Comparison of ENCODE assay signal across 8 mouse cellular contexts in the genomic region with DNA sequence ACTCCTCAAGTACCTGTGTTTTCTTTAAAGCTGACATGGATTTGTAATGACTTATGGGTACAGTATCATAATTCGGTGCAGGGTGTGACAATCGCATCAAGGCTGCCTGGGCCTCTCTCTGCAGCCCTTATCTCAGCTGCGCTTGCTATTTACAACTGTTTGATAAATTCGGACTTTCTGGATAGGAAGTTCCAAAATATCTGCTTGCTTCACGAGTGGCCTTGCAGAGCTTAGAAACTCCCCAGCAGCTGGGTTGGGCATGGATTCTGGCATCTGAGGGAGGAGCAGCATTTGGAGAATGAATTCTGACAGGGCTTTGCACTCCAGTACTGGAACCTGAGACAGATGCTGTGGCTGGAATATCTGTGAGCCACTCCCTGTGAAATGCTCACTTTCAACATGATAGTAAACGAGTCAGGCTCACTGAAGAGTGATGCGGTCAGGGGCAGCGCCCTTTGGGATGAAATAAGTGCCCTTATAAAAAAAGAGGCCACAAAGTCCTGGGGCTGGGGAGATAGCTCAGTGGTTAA. TPM values are rescaled to one million over a fixed set of nuclear protein-coding genes. Genes with fewer than 3 reads are reported as not detected.
DNase-seq lines count a peak whose midpoint lies in the region; ATAC-seq and TF ChIP-seq lines count a peak whose summit lies in the region.

No protein-coding gene starts in this region.

- ATAC-seq in embryonic facial prominence, embryonic 14.5 days (ENCODE audit: low read depth): no peak

- WGBS in kidney, adult 2 months: 63% methylated on average over 8 of the region's 8 CpGs
- WGBS in embryonic facial prominence, embryonic 14.5 days: 75% methylated on average over 8 of the region's 8 CpGs

- DNase-seq in kidney, adult 2 months: no peak
- DNase-seq in kidney, adult 11 months: no peak
- DNase-seq in MEL-GATA-1-ER (ENCODE audit: extremely low read depth, low read depth) (peak; percentile 16), liver (peak; percentile 43)
- DNase-seq in embryonic facial prominence, embryonic 14.5 days (ENCODE audit: low spot score): no peak
- no peak for DNase-seq in left cerebral cortex, postnatal 14 days (ENCODE audit: low spot score in 2 of 2)
- DNase-seq in thymus, postnatal 14 days: no peak
- DNase-seq in gastrocnemius, postnatal 25 days: no peak

- no peak overlapping the region for H3K4me3 ChIP-seq in kidney, adult 2 months (ENCODE audit: insufficient read depth, low read depth, low read length)
- H3K4me3 ChIP-seq in embryonic facial prominence, embryonic 14.5 days (ENCODE audit: low read depth, low read length): no peak overlapping the region

- H3K27ac ChIP-seq in kidney, adult 2 months (ENCODE audit: insufficient read depth, low read depth, low read length): 0 out of 2 replicates have a peak overlapping the region, but pooled peaks have one; percentile 3
- peak overlapping the region; percentile 3; the same call in 1 of the 2 replicates for H3K27ac ChIP-seq in embryonic facial prominence, embryonic 14.5 days (replicated peaks; ENCODE audit: low read depth, low read length)

- TF ChIP-seq POLR2A in kidney, adult 2 months (IDR thresholded peaks at IDR 0.05; ENCODE audit: low read depth, low read length): no peak

- H3K9ac ChIP-seq in embryonic facial prominence, embryonic 14.5 days (ENCODE audit: low read depth, low read length): no peak overlapping the region

- H3K36me3 ChIP-seq in kidney, adult 2 months (ENCODE audit: control insufficient read depth, insufficient read depth, low read length): no peaks in the 10 kb centered on the region
- H3K36me3 ChIP-seq in embryonic facial prominence, embryonic 14.5 days (ENCODE audit: control insufficient read depth, insufficient read depth, low read length): peaks cover 25% of the 10 kb centered on the region; the same call in 1 of the 2 replicates

- H3K27me3 ChIP-seq in kidney, adult 2 months (replicated peaks; ENCODE audit: control insufficient read depth, insufficient read depth, low read length): no peaks in the 10 kb centered on the region
- no peaks in the 10 kb centered on the region for H3K27me3 ChIP-seq in embryonic facial prominence, embryonic 14.5 days (replicated peaks; ENCODE audit: control insufficient read depth, insufficient read depth, low read length)

- H3K9me3 ChIP-seq in embryonic facial prominence, embryonic 14.5 days (ENCODE audit: control insufficient read depth, low read length): no peaks in the 10 kb centered on the region

- no peak overlapping the region for H3K4me2 ChIP-seq in embryonic facial prominence, embryonic 14.5 days (ENCODE audit: low read depth, low read length)

- TF ChIP-seq CTCF in kidney, adult 2 months (conservative IDR thresholded peaks at IDR 0.05; ENCODE audit: insufficient read depth, insufficient read length, low read depth, low read length): no peak

- intact Hi-C loops in left cerebral cortex, postnatal 14 days (cut with DNase I): no loop called here

- H3K4me1 ChIP-seq in kidney, adult 2 months (ENCODE audit: control insufficient read depth, insufficient read depth, low read length): peaks cover 3% of the 10 kb centered on the region; the same call in 1 of the 2 replicates
- H3K4me1 ChIP-seq in embryonic facial prominence, embryonic 14.5 days (ENCODE audit: control insufficient read depth, insufficient read depth, low read length): peaks cover 7% of the 10 kb centered on the region

RNA-seq across cellular contexts. Expression of a gene that starts 7.7 kb away (rescaled TPM):
- 3.1 and 3.9 TPM in 2 replicates for polyA plus RNA-seq in kidney, adult 2 months (2012; rRNA removed)
- 12.5 and 13.1 TPM in 2 replicates for polyA plus RNA-seq in embryonic facial prominence, embryonic 14.5 days (2014; fragmentation: Nextera tagmentation; extraction: Ambion mirVana)
- total RNA-seq in left cerebral cortex, postnatal 14 days (2021): 10 to 100 TPM; 27.6 to 35.6 TPM
- 1 to 10 TPM; 3.1 to 4.8 TPM for total RNA-seq in gastrocnemius, postnatal 25 days (2021)

RNA-seq across cellular contexts. Expression of a gene that starts 24.7 kb away (rescaled TPM):
- 5.8 and 7.0 TPM in 2 replicates for polyA plus RNA-seq in kidney, adult 2 months (2012; rRNA removed)
- polyA plus RNA-seq in embryonic facial prominence, embryonic 14.5 days (2014; fragmentation: Nextera tagmentation; extraction: Ambion mirVana): 10.8 and 12.9 TPM in 2 replicates
- 1 to 10 TPM; 4.7 to 4.8 TPM for total RNA-seq in left cerebral cortex, postnatal 14 days (2021)
- total RNA-seq in gastrocnemius, postnatal 25 days (2021): 1 to 10 TPM; 3.0 to 4.1 TPM

RNA-seq across cellular contexts. Expression of a gene that starts 57.1 kb away (rescaled TPM):
- polyA plus RNA-seq in kidney, adult 2 months (2012; rRNA removed): 2,322 and 2,701 TPM in 2 replicates
- polyA plus RNA-seq in embryonic facial prominence, embryonic 14.5 days (2014; fragmentation: Nextera tagmentation; extraction: Ambion mirVana): 300 and 310 TPM in 2 replicates
- 100 to 1,000 TPM; 330 to 349 TPM for total RNA-seq in left cerebral cortex, postnatal 14 days (2021)
- 100 to 1,000 TPM; 153 to 164 TPM for total RNA-seq in gastrocnemius, postnatal 25 days (2021)

Comparison
In these comparisons a context has a peak if more than half of its experiments do, and no peak if none do; other contexts are left out.
1. DNase-seq: peak in MEL-GATA-1-ER (single experiment) and liver (single experiment); none in kidney, adult 2 months (single experiment), kidney, adult 11 months (single experiment), embryonic facial prominence, embryonic 14.5 days (single experiment), left cerebral cortex, postnatal 14 days (0 of 2), thymus, postnatal 14 days (single experiment) and gastrocnemius, postnatal 25 days (single experiment).
2. RNA of a gene that starts 7.7 kb away (total RNA-seq): 27.6 to 35.6 TPM in left cerebral cortex, postnatal 14 days; 3.1 to 4.8 TPM in gastrocnemius, postnatal 25 days; every median in the first group is over 4 times any median in the second.